Mouse (Mus musculus) large intestine, adult 2 months (tissue): ENCODE measurements around the gene Camkk1. TPM values are rescaled to one million over a fixed set of nuclear protein-coding genes. Genes with fewer than 3 reads are reported as not detected.

Experiments used
- DNase-seq: peaks from one replicate; pipeline ENCODE4 v3.0.0-alpha.2; 2012; ENCODE audit warnings: low read depth, low spot score
- WGBS: fragments of 180-500 bp; shearing (Covaris S2); methylation state at CpG from one replicate; pipeline ENCODE4 v1.1.7; 2018; 5-methylcytosine and 5-hydroxymethylcytosine counted together
- polyA plus RNA-seq: library from polyadenylated mRNA; depleted of rRNA; stranded (reverse); fragments of >200 nt; gene quantifications from 2 replicates; pipeline ENCODE4 v1.2.3, GENCODE M21; 2012

Camkk1 gene
- polyA plus RNA-seq, 1 experiment = 3.8 TPM

DNA sequence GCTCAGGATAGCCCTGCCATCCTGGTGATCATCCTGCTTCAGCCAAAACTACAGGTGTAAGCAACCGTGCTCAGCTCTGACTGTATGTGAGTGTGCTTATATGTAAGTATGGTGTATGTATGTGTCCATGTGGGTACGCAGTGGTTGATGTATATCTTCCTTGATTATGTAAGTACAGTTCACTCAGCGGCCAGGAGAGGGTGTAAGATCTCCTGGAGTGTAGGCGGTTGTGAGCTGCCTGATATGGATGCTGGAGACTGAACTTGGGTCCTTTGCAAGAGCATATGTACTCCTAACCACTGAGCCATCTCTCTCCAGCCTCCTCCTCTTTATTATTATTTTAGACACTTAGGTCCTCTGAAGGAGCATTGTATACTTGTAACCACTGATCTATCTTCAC, 26.0 kb downstream of the Camkk1 start:
- DNase-seq = no peak
- 78% methylated on average over 4 of the region's 4 CpGs for WGBS

DNA sequence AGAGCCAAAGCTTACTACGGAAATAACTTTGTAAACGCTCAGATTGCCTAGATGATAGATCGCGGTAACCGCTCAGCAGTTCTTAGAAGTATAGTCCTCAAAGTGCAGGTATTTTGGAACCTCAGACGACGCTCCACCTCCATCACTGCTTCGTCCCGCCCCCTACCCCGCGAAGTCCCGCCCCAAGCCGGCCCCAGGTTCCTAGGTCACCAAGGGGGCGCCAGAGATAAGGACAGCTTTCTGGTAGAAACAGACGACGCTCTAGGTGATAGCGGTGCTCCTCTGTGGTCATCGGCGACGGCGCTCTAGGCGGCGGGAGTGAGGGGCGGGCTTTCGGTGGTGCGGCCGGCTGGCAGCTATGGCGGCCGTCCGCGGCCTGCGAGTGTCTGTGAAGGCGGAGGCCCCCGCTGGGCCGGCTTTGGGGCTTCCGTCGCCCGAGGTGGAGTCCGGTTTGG, 28.8 kb downstream of the Camkk1 start, which contains the start of gene Ncbp3:
Ncbp3 (plus strand) TSS at position 242 of the 455 bp plus-strand sequence.
- WGBS = under 1% methylated on average over 39 of the region's 39 CpGs
- DNase-seq = peak; percentile 93

DNA sequence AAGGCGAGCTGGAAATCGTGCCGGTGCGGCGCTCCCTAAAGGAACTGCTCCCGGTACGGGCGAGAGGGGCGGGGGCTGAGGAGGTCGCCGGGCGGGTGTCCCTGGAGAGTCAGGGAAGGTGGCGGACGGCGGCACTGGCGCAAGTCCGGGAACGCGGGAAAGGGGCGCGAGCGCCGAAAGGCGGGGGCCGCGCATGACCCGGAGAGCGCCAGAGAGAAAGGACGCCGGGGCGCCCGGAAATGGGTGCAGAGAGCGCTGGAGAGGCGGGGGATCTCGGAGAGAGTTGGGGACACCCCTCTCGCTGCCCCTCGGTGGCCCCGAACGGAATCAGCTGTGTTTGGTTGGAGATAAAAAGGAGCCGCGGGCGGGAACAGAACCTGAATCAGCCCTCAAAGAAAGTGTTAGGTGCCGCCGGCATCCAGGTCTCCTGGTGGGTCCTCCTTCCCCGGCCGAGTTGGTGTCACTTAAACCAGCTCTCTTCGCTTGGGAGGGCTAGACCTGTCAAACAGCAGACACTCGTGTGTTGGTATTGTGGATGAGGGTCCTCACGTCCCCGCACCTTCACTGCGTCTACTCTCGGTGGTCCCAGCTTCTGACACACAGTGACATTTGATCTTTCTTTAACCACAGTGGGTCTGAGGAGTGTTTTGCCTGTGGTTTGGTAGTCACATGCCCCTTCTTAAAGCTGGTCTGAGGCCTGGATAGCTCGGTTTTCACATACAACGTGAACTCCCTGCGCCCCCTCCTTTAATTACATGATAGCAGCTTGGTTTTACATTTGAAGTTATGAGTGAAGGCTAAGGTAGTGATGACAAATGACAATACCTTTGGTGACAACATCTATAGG, 29.4 kb downstream of the Camkk1 start:
- 2% methylated on average over 55 of the region's 55 CpGs for WGBS
- DNase-seq = no peak

- WGBS = 3% methylated on average over 4 of the region's 4 CpGs
- peak; percentile 72 for DNase-seq
Observed at GRCm38 (mm10) chr11:73049335-73049734, 30.5 kb downstream of the Camkk1 start.

- WGBS = 90% methylated on average over 1 of the region's 1 CpGs
Observed at GRCm38 (mm10) chr11:73052795-73053194, 34.0 kb downstream of the Camkk1 start.

DNA sequence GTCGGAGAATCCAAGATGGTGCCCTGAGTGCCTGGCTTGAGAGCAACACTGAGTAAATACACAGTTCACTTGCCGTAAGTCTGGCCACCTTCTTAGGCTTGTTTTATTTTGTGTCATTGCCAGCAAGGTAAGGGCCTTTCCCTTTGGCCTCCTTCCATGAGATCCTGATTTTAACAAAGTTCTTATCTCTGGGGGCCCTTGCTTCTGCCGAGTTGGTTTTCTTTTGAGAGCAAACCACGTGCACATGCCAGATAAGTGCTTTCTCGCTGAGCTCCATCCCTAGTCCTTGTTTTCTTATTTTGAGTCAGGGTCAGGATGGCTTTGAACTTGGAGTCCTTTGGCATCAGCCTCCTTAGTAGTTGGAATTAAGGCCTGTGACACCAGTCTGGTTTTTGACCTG, 38.9 kb downstream of the Camkk1 start:
- no peak for DNase-seq
- 60% methylated on average over 5 of the region's 5 CpGs for WGBS

More at GRCm38 (mm10) chr11:73052795-73053194, 34.0 kb downstream of the Camkk1 start:
- DNase-seq = no peak

DNA sequence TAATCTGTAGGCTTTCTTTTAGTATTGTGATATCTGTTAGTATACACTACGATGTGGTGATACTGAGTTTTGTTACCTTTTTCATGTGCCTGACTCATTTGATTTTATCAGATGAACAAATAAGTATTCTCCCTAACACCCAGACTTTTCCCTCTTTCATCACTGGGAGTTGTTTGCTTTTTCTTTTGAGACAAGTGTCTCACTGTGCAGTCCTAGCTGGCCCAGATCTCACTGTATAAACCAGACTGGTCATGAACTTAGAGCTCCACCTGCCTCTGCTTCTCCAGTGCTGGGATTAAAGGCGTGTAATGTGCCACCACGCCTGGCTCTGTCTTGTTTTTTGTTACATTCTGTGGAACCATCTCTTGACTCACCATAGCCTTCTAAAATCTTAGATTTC, 40.8 kb downstream of the Camkk1 start:
- 66% methylated on average over 3 of the region's 3 CpGs for WGBS
- no peak for DNase-seq

DNA sequence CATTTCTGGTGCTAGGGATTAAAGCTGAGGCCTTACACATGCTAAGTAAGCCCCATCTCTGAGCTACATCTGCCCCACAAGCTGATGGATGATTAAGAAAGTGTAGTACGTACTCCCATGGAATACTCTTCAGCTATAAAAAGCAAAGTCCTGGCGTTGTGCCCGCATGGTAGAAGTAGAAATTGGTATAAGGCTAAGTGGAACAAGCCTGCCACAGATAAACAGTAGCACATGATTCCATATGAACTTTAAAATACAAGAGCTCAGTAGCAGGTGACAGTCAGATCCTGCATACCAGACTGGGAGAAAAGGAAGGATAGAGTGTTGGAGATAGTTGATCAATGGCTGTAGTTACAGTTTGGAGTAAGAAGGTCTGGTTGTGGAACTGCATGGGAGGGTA, 42.6 kb downstream of the Camkk1 start:
- 75% methylated on average over 3 of the region's 3 CpGs for WGBS
- DNase-seq = no peak

DNA sequence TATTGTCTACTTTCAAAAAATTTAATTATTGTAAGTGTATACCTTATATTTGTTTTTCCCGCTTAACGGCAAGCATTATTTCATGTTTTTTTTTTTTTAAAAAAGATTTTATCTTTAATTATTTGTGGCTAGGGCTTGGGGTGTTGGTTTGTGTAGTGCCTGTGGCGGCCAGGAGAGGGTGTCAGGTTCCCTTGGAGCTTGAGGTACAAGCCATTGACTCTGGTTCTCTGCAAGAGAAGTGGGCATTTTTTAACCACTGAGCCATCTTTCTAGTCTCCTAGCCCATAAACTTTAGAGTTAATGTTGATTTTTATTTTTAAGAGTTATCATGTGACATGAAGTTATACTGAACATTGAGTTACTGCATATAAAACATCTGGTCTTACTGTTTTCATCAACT, 53.0 kb downstream of the Camkk1 start:
- DNase-seq = no peak

DNA sequence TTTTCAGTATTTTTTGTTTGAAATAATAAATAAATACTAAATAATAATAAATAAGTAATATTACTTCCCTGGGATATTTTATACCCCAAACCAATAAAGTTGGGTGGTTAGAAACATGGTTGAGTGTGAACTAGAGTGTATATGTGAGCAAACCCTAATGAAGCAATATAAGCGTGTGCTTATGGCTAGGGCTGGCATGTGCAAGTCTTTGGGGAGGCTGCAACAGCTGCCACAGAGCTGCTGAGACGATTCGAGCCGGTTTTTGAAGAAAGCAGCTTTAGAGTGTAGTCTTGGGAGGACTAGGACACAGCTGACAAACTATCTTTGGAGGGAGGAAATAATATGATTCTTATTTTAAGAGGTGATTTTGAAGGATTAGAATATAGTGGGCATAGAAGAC, 57.5 kb downstream of the Camkk1 start:
- DNase-seq = no peak
- WGBS = 84% methylated on average over 4 of the region's 4 CpGs

More for the DNA sequence above, 53.0 kb downstream of the Camkk1 start:
- 84% methylated on average over 3 of the region's 3 CpGs for WGBS

- 69% methylated on average over 4 of the region's 4 CpGs for WGBS
Observed at GRCm38 (mm10) chr11:73076733-73077132, 57.9 kb downstream of the Camkk1 start.

DNA sequence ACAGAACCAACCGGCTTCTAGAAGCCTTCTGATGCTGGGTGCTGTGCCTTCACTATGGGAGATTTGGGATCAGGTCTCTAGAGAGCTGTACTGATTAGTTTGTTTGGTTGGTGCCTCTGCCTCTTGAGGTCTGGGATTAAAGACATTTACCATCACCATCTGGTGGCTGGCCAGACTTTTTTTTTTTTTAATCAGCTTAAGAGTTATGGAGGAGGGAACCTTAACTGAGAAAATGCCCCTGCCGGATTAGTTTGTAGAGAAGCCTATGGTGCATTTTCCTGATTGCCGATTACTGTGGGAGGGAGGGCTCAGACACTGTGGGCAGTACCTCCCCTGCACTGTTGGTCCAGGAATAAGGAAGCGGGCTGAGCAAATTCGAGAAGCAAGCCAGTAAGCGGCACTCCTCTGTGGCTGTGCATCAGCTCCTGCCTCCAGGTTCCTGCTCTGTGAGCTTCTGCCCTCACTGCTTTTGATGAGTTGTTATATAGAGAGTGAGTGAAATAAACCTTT, 58.5 kb downstream of the Camkk1 start:
- 81% methylated on average over 6 of the region's 6 CpGs for WGBS

More at GRCm38 (mm10) chr11:73076733-73077132, 57.9 kb downstream of the Camkk1 start:
- no peak for DNase-seq

DNA sequence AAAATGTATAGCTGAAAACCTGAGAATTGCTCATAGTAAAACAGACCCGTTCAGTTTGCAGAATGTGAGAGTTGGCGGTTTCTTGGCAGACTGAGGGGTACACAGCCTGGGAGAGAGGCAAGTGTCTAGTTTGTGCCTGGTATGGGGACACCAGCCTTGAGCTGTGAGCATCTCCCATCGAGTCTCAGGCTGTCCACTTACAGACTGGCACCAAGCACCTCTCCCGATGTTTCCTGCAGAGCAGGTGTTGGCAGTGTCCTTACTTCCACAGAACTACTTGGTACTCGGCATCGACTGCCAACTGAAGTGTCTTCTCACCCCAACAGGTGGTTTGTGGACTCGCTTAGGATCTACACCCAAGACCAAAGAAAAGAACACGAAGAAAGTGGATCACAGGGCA, 59.8 kb downstream of the Camkk1 start:
- 90% methylated on average over 8 of the region's 8 CpGs for WGBS
- no peak for DNase-seq

More for the DNA sequence above, 58.5 kb downstream of the Camkk1 start:
- DNase-seq = no peak

DNA sequence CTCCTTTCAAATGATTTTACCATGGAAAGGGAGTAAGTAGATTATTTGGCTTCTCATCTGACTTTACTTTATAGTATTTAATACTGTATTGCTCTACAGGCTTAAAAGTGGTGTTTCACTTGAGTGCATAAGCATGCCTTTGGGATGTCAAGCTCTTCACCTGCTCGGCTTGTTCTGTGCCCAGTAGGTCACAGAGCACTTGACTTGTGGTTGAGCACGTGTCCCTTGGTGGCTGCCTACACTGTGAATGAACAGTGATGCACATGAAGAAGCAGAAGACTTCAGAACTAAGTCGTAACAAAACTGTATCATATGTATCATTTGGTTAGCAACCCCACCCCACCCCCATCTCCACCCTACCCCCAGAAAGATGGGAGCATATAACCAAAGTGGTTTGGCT, 61.5 kb downstream of the Camkk1 start:
- 92% methylated on average over 3 of the region's 3 CpGs for WGBS
- DNase-seq = no peak

- 38% methylated on average over 6 of the region's 6 CpGs for WGBS
Observed at GRCm38 (mm10) chr11:73084303-73084702, 65.5 kb downstream of the Camkk1 start.

DNA sequence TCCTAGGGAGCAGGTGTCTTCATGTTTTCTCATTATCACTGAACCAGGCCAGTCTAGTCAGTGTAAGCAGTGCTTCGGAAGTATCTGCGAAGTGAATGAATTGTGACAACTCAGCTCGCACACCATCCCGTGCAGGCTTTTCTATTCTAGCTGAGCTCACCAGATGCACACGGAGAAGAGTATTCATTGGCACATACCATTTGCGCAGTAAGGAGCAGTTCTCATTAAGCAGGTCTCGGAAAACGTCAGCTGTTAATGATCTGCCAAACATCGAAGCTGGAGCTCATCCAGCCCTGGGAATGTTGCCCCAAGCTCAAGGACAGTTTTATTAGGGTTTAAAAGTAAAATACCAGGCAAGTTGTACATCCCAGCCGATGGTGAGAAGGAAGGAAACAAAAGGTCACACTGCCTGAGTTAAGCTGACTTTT, 66.0 kb downstream of the Camkk1 start:
- peak; percentile 42 for DNase-seq
- 22% methylated on average over 10 of the region's 10 CpGs for WGBS

More at GRCm38 (mm10) chr11:73084303-73084702, 65.5 kb downstream of the Camkk1 start:
- DNase-seq = no peak

- no peak for DNase-seq
- WGBS = 18% methylated on average over 7 of the region's 7 CpGs
Observed at GRCm38 (mm10) chr11:73085391-73085790, 66.6 kb downstream of the Camkk1 start.

GRCm38 (mm10) chr11:73087700-73088480, 69.1 kb downstream of the Camkk1 start:
- no peak for DNase-seq
- 74% methylated on average over 6 of the region's 6 CpGs for WGBS

GRCm38 (mm10) chr11:73090283-73090682, 71.5 kb downstream of the Camkk1 start, which contains the start of gene Itgae:
Itgae (plus strand) TSS chr11:73090583.
- WGBS = 78% methylated on average over 4 of the region's 4 CpGs
- no peak for DNase-seq

DNA sequence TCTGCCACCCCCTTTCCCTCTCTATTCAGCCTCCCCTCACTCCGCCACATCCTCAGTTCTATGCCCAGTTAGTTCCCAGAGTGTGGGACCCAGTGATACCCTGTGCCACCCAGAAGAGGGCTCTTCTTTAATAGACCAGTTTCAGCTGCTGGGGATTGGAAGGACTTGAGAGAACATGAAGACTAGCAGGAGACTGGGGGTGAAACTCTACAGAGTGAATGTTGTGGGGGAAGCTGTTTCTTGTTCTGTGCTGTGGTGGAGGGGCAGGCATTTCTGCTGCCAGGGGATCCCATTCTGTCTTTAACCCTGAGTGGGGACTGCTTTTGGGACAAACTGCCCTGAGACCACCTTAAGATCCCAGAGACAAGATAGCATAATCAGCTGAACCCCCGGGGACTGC, 72.0 kb downstream of the Camkk1 start:
- no peak for DNase-seq
- WGBS = 83% methylated on average over 2 of the region's 2 CpGs
